In genomic region chr2:136803142-136803541, GRCm38 (mm10) we compare ENCODE assay signal across 17 mouse cellular contexts.
DNase-seq lines count a peak whose midpoint lies in the region; ATAC-seq and TF ChIP-seq lines count a peak whose summit lies in the region.
"Had no signal": no experiment of that assay in that cellular context is flagged by ENCODE, and none has a peak within 500 bp of the region (broad histone marks: within the 10 kb centered on the region; RNA-seq: fewer than 3 reads in every experiment).

No protein-coding gene starts in this region.

- ATAC-seq in forebrain, embryonic 14.5 days: no peak; the same call in 1 of the 2 replicates
- peak; percentile 72 for ATAC-seq in forebrain, postnatal 0 days
- no peak for ATAC-seq in kidney, embryonic 16.5 days (ENCODE audit: low FRiP score, low TSS enrichment)

- no peak overlapping the region for H3K4me3 ChIP-seq in forebrain, embryonic 14.5 days (ENCODE audit: low read depth, low read length)
- no peak overlapping the region for H3K4me3 ChIP-seq in forebrain, embryonic 10.5 days
- no peak overlapping the region for H3K4me3 ChIP-seq in forebrain, postnatal 0 days (ENCODE audit: low read depth, low read length)
- no peak overlapping the region for H3K4me3 ChIP-seq in kidney, embryonic 16.5 days (ENCODE audit: low read length)
- H3K4me3 ChIP-seq: embryonic facial prominence, embryonic 12.5 days; heart, embryonic 12.5 days; hindbrain, embryonic 13.5 days; myocyte had no signal

- H3K9ac ChIP-seq in forebrain, embryonic 14.5 days (ENCODE audit: low read length): no peak overlapping the region
- no peak overlapping the region for H3K9ac ChIP-seq in forebrain, postnatal 0 days
- H3K9ac ChIP-seq in kidney, embryonic 16.5 days (replicated peaks; ENCODE audit: low read length): no peak overlapping the region
- H3K9ac ChIP-seq: embryonic facial prominence, embryonic 12.5 days; heart, embryonic 12.5 days; hindbrain, embryonic 13.5 days; lung, embryonic 14.5 days had no signal

- peak; percentile 27 for DNase-seq in forebrain, embryonic 14.5 days (ENCODE audit: low spot score)
- DNase-seq in forebrain, embryonic 10.5 days (ENCODE audit: extremely low spot score, low spot score): no peak
- peak; percentile 53 for DNase-seq in forebrain, postnatal 0 days
- DNase-seq in layer of hippocampus, postnatal 36 days: peak; percentile 62 to 69
- DNase-seq in right cerebral cortex, postnatal 25 days: peak; percentile 71
- DNase-seq in spleen, adult 18-20 months: no peak
- DNase-seq in spleen, adult 12 weeks (ENCODE audit: low spot score): no peak
- DNase-seq: adrenal gland, postnatal 10 days; kidney, adult 18-20 months; liver; lung, embryonic 14.5 days; thymus, adult 18-20 months had no signal

- TF ChIP-seq CTCF in forebrain, postnatal 0 days (IDR thresholded peaks at IDR 0.05; ENCODE audit: low read depth): no peak

- H3K4me1 ChIP-seq in forebrain, embryonic 14.5 days (ENCODE audit: control insufficient read depth, insufficient read depth, low read length): no peaks in the 10 kb centered on the region
- peaks cover 8% of the 10 kb centered on the region; the same call in 1 of the 2 replicates for H3K4me1 ChIP-seq in forebrain, embryonic 10.5 days
- H3K4me1 ChIP-seq in forebrain, postnatal 0 days (ENCODE audit: insufficient read depth): peaks cover 5% of the 10 kb centered on the region; the same call in 1 of the 2 replicates
- no peaks in the 10 kb centered on the region for H3K4me1 ChIP-seq in kidney, embryonic 16.5 days (ENCODE audit: insufficient read depth, low read length)
- H3K4me1 ChIP-seq: heart, embryonic 12.5 days; hindbrain, embryonic 13.5 days had no signal

- H3K4me2 ChIP-seq in forebrain, embryonic 14.5 days (ENCODE audit: low read length): no peak overlapping the region
- no peak overlapping the region for H3K4me2 ChIP-seq in forebrain, postnatal 0 days (ENCODE audit: low read depth)
- no peak overlapping the region for H3K4me2 ChIP-seq in kidney, embryonic 16.5 days (replicated peaks; ENCODE audit: low read depth, low read length)
- H3K4me2 ChIP-seq: embryonic facial prominence, embryonic 12.5 days; heart, embryonic 12.5 days; hindbrain, embryonic 13.5 days; lung, embryonic 14.5 days had no signal

- 78% methylated on average over 7 of the region's 7 CpGs for WGBS in forebrain, embryonic 14.5 days
- WGBS in forebrain, embryonic 10.5 days: 94% methylated on average over 7 of the region's 7 CpGs
- WGBS in forebrain, postnatal 0 days: 67% methylated on average over 7 of the region's 7 CpGs
- WGBS in kidney, embryonic 16.5 days: 80% methylated on average over 7 of the region's 7 CpGs

- H3K27me3 ChIP-seq in forebrain, embryonic 14.5 days (replicated peaks; ENCODE audit: control insufficient read depth, insufficient read depth, low read length): no peaks in the 10 kb centered on the region
- no peaks in the 10 kb centered on the region for H3K27me3 ChIP-seq in forebrain, embryonic 10.5 days (ENCODE audit: poor library complexity, severe bottlenecking)
- H3K27me3 ChIP-seq in forebrain, postnatal 0 days (ENCODE audit: insufficient read depth, low read length): no peaks in the 10 kb centered on the region
- H3K27me3 ChIP-seq in kidney, embryonic 16.5 days (ENCODE audit: insufficient read depth, low read length): no peaks in the 10 kb centered on the region
- H3K27me3 ChIP-seq: embryonic facial prominence, embryonic 12.5 days; heart, embryonic 12.5 days; hindbrain, embryonic 13.5 days had no signal

- no peaks in the 10 kb centered on the region for H3K36me3 ChIP-seq in forebrain, embryonic 14.5 days (ENCODE audit: control insufficient read depth, insufficient read depth, low read length)
- no peaks in the 10 kb centered on the region for H3K36me3 ChIP-seq in forebrain, embryonic 10.5 days (replicated peaks)
- H3K36me3 ChIP-seq in forebrain, postnatal 0 days (ENCODE audit: insufficient read depth): no peaks in the 10 kb centered on the region
- no peaks in the 10 kb centered on the region for H3K36me3 ChIP-seq in kidney, embryonic 16.5 days (ENCODE audit: insufficient read depth, low read length)
- H3K36me3 ChIP-seq: embryonic facial prominence, embryonic 12.5 days; heart, embryonic 12.5 days; hindbrain, embryonic 13.5 days had no signal

- no peak overlapping the region for H3K27ac ChIP-seq in forebrain, embryonic 14.5 days (ENCODE audit: low read depth, low read length)
- H3K27ac ChIP-seq in forebrain, embryonic 10.5 days: no peak overlapping the region
- H3K27ac ChIP-seq in forebrain, postnatal 0 days (ENCODE audit: low read depth, low read length): no peak overlapping the region
- H3K27ac ChIP-seq in kidney, embryonic 16.5 days (ENCODE audit: low read length): no peak overlapping the region
- H3K27ac ChIP-seq: embryonic facial prominence, embryonic 12.5 days; hindbrain, embryonic 13.5 days had no signal

- no peaks in the 10 kb centered on the region for H3K9me3 ChIP-seq in forebrain, embryonic 14.5 days (replicated peaks; ENCODE audit: control insufficient read depth, low read length)
- no peaks in the 10 kb centered on the region for H3K9me3 ChIP-seq in forebrain, embryonic 10.5 days
- H3K9me3 ChIP-seq in forebrain, postnatal 0 days (ENCODE audit: low read length): no peaks in the 10 kb centered on the region
- H3K9me3 ChIP-seq in kidney, embryonic 16.5 days (ENCODE audit: low read length): no peaks in the 10 kb centered on the region
- H3K9me3 ChIP-seq: embryonic facial prominence, embryonic 12.5 days; heart, embryonic 12.5 days; hindbrain, embryonic 13.5 days had no signal

Comparison
In these comparisons a context has a peak if more than half of its experiments do, and no peak if none do; other contexts are left out.
1. DNase-seq: peak in forebrain, embryonic 14.5 days (single experiment), forebrain, postnatal 0 days (single experiment), layer of hippocampus, postnatal 36 days (2 of 2) and right cerebral cortex, postnatal 25 days (single experiment); none in forebrain, embryonic 10.5 days (single experiment), spleen, adult 18-20 months (0 of 2) and spleen, adult 12 weeks (single experiment).